Mouse (Mus musculus) limb, embryonic 15.5 days (tissue): Measurements from ENCODE around the gene Man1a. TPM values are rescaled to one million over a fixed set of nuclear protein-coding genes. Genes with fewer than 3 reads are reported as not detected.

ENCODE experiments used
- ATAC-seq: fragments of 200-750 bp; cut with Nextera tagmentation; 2 replicates; pipeline ENCODE4 v1.8.0; 2017; ENCODE audit warnings: low read depth, moderate TSS enrichment; ENCODE audit not compliant: insufficient number of reproducible peaks, low FRiP score, low TSS enrichment
- H3K27ac ChIP-seq: fragments of 300-500 bp; sonication (generic); 2 replicates; pipeline ENCODE4 v1.5.1; 2015; ENCODE audit warnings: moderate library complexity, mild to moderate bottlenecking, inconsistent platforms
- H3K27me3 ChIP-seq: fragments of 300-500 bp; sonication (generic); 2 replicates; pipeline ENCODE4 v1.6.1; 2015; ENCODE audit warnings: inconsistent platforms
- H3K36me3 ChIP-seq: fragments of 300-500 bp; sonication (generic); 2 replicates; pipeline ENCODE4 v1.6.1; 2015; ENCODE audit warnings: inconsistent platforms
- H3K4me1 ChIP-seq: fragments of 300-500 bp; sonication (generic); 2 replicates; pipeline ENCODE4 v1.6.1; 2015; ENCODE audit warnings: inconsistent platforms
- H3K4me2 ChIP-seq: fragments of 300-500 bp; sonication (generic); 2 replicates; pipeline ENCODE4 v1.6.1; 2015; ENCODE audit warnings: mild to moderate bottlenecking, inconsistent platforms
- H3K4me3 ChIP-seq: fragments of 300-500 bp; sonication (generic); 2 replicates; pipeline ENCODE4 v1.5.1; 2015; ENCODE audit warnings: mild to moderate bottlenecking, inconsistent platforms
- H3K9ac ChIP-seq: fragments of 300-500 bp; sonication (generic); 2 replicates; pipeline ENCODE4 v1.6.1; 2015; ENCODE audit warnings: inconsistent platforms
- H3K9me3 ChIP-seq: fragments of 300-500 bp; sonication (generic); 2 replicates; pipeline ENCODE4 v1.6.1; 2016; ENCODE audit warnings: inconsistent platforms
- WGBS: fragments of 180-500 bp; shearing (Covaris S2); methylation state at CpG from one replicate; pipeline ENCODE4 v1.1.7; 2015; 5-methylcytosine and 5-hydroxymethylcytosine counted together
- polyA plus RNA-seq: library from polyadenylated mRNA; unstranded; fragments of >200 nt; fragmentation: Nextera tagmentation; extraction: Ambion mirVana; gene quantifications from 2 replicates; pipeline ENCODE4 v1.2.1, GENCODE M21; 2015

Man1a gene
- polyA plus RNA-seq, 1 experiment from 2014 or later = 9.1 TPM

DNA sequence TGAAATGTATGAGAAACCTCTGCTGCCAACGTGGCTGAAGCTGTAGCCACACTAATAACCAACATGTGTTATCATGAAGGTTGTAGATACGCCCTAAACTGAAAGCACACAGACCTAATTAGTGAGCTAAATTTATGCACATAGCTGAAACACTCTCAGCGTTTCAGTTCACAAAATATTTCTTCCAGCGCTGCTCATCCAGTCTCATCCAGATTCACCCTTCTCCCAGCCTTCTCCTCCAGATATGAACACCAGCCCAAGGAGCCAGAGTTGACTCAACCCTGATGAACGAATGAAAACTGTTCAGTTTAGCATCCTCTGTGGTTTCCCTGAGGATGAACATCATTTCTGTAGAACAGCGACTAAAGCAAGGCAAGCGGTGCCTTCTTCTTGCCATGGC is 15.8 kb downstream of the Man1a start:
- no peak overlapping the region for H3K4me3 ChIP-seq
- peaks cover 5% of the 10 kb centered on the region; the same call in 1 of the 2 replicates for H3K4me1 ChIP-seq
- WGBS = 66% methylated on average over 7 of the region's 7 CpGs
- no peak overlapping the region for H3K9ac ChIP-seq
- no peak overlapping the region for H3K4me2 ChIP-seq
- no peaks in the 10 kb centered on the region for H3K9me3 ChIP-seq
- no peaks in the 10 kb centered on the region for H3K27me3 ChIP-seq
- no peak for ATAC-seq
- no peaks in the 10 kb centered on the region; the same call in 1 of the 2 replicates for H3K36me3 ChIP-seq
- no peak overlapping the region for H3K27ac ChIP-seq

DNA sequence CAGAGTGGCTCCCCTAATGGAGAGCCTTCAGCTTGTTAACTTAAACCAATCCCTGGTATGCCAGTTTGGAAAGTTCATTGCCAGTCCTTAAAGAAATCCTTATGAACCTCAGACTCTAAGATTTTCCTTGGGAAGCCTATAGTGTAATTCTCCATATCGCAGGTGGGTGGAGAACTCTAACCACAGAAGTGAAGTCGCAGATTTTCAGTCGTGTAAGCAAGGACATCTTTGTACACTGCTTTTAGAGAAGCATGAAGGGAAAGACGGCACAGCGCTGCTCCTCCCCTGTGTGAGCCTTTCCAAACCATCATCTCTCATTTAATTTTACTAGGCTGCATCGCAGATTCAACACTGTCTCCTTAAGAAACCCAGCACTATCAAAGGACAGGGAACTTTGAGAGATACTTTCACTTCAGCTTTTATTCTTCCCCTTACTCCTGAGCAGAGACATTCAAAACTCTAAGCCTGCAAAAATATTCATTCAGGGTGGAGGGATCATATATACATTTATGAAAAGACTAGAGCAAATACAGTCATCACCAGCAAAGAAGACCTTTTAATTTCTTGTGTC is 16.6 kb downstream of the Man1a start:
- Histone ChIP-seq H3K9ac (no peak overlapping the region), H3K4me1 (peaks cover 5% of the 10 kb centered on the region; the same call in 1 of the 2 replicates), H3K9me3 (no peaks in the 10 kb centered on the region), H3K27me3 (no peaks in the 10 kb centered on the region), H3K27ac (no peak overlapping the region), H3K36me3 (no peaks in the 10 kb centered on the region; the same call in 1 of the 2 replicates), H3K4me3 (no peak overlapping the region), H3K4me2 (no peak overlapping the region)
- 36% methylated on average over 6 of the region's 6 CpGs for WGBS
- ATAC-seq = no peak

DNA sequence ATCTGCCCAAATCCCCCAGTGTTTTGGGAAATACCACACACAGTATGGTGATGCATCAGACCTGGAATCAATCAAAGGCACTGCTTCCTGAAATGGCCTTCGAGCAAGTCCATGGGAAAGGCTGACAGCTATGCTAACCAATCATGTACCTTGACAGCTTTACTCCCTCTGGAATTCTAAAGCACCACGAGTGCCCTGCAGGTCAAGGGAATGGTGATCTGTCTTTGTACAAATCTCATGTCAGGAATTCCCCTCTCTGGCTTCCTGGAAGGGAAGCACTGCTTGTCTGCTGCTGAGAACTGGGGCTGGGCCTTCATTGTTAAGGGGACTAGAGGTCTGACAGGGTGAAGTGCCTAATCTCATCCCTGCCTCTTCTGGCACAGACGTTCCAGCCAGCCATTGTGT is 17.3 kb downstream of the Man1a start:
- no peaks in the 10 kb centered on the region; the same call in 1 of the 2 replicates for H3K36me3 ChIP-seq
- ATAC-seq = no peak

DNA sequence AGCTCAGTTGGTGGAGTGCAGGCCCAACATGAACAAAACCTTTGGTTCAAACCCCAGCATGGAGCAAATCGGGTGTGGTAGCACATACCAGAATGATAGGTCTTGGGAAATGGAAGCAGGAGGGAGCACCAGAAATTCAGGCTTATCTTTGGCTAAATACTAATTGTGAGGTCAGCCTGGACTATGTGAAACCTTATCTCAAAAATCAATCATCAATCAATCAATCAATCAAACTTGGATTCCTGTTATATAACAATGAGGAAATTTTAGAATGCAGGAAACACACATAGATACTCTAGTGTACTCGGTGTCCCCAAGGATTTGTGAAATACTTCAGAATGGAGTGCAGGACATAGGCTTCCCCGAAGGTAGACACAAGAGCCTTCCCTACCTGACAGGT is 17.8 kb downstream of the Man1a start:
- no peak overlapping the region for H3K4me2 ChIP-seq
- WGBS = 62% methylated on average over 3 of the region's 3 CpGs
- H3K4me1 ChIP-seq = peaks cover 5% of the 10 kb centered on the region; the same call in 1 of the 2 replicates
- no peaks in the 10 kb centered on the region; the same call in 1 of the 2 replicates for H3K36me3 ChIP-seq
- H3K27me3 ChIP-seq = no peaks in the 10 kb centered on the region
- no peaks in the 10 kb centered on the region for H3K9me3 ChIP-seq
- no peak overlapping the region for H3K4me3 ChIP-seq
- no peak overlapping the region for H3K9ac ChIP-seq
- no peak overlapping the region for H3K27ac ChIP-seq
- no peak for ATAC-seq

More for the DNA sequence above, 17.3 kb downstream of the Man1a start:
- H3K9ac ChIP-seq = no peak overlapping the region
- H3K9me3 ChIP-seq = no peaks in the 10 kb centered on the region
- WGBS = 16% methylated on average over 3 of the region's 3 CpGs
- no peak overlapping the region for H3K4me3 ChIP-seq
- no peak overlapping the region for H3K4me2 ChIP-seq
- peaks cover 5% of the 10 kb centered on the region; the same call in 1 of the 2 replicates for H3K4me1 ChIP-seq
- H3K27ac ChIP-seq = no peak overlapping the region
- no peaks in the 10 kb centered on the region for H3K27me3 ChIP-seq

DNA sequence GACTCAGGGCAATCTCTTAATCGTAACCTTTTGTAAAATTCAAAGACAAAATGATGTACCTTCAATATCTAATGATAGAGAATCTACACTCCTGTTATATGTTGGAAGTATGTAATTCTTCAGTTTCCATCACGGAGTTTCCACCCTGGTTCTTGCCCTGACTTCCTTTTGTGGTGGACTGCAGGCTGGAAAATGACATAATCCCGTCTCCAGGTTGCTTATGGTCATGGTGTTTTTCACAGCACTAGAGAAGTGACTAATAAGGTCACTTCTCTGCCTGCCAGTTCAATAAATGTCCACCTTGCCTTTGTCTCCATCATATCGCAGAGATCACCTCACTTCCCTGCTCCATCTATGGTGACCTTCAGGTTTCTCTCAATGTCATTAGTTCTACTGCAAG is 22.2 kb downstream of the Man1a start:
- H3K27me3 ChIP-seq = no peaks in the 10 kb centered on the region
- H3K4me3 ChIP-seq = no peak overlapping the region
- 80% methylated on average over 4 of the region's 4 CpGs for WGBS
- H3K27ac ChIP-seq = no peak overlapping the region
- no peak overlapping the region for H3K4me2 ChIP-seq
- no peaks in the 10 kb centered on the region for H3K36me3 ChIP-seq
- no peak for ATAC-seq
- H3K9me3 ChIP-seq = no peaks in the 10 kb centered on the region
- H3K9ac ChIP-seq = no peak overlapping the region
- H3K4me1 ChIP-seq = no peaks in the 10 kb centered on the region

DNA sequence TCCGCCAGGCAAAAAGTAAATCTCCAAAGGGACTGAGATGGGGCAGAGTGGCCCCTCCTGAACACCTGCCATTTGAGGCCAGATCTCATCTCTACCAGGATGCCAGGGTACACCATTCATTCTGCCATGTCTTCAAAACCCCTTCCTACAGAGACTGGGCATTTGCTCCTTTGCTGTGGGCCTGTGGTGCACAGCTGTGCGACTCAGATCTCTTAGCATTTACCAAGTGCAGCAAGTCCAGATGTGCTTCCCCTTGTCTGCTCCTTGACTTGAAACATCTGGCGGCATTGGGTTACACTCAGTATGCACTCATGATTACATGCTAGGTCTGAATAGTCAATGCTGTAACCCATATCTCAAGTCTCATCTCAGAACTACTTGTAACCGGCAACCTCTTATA is 28.5 kb downstream of the Man1a start:
- Histone ChIP-seq H3K36me3 (no peaks in the 10 kb centered on the region), H3K27ac (no peak overlapping the region), H3K4me2 (no peak overlapping the region), H3K9me3 (no peaks in the 10 kb centered on the region), H3K9ac (no peak overlapping the region), H3K4me3 (no peak overlapping the region), H3K4me1 (no peaks in the 10 kb centered on the region), H3K27me3 (no peaks in the 10 kb centered on the region)
- 57% methylated on average over 4 of the region's 4 CpGs for WGBS
- ATAC-seq = no peak

DNA sequence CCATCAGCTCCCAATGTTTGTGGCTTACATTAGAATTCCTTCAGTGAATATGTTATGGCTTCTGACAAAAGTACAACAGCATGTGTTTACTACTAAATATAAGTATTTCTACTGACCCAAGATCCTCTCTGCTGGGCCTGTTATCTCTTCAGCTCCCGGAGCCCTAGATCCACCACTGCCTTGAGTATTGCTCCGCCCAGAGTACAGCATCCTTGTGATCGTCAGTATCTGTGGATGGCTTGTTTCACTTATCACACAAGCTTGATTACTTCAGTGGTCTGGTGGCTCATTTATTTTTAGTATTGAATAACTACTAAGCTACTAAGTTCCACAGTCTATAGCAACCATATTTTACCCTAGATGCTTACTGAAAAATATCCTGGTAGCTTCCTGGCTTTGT is 33.1 kb downstream of the Man1a start:
- Histone ChIP-seq H3K4me3 (no peak overlapping the region), H3K9ac (no peak overlapping the region), H3K36me3 (no peaks in the 10 kb centered on the region), H3K4me2 (no peak overlapping the region), H3K4me1 (peaks cover 7% of the 10 kb centered on the region; the same call in 1 of the 2 replicates), H3K27me3 (no peaks in the 10 kb centered on the region), H3K27ac (no peak overlapping the region), H3K9me3 (no peaks in the 10 kb centered on the region)
- WGBS = 92% methylated on average over 3 of the region's 3 CpGs
- ATAC-seq = no peak

DNA sequence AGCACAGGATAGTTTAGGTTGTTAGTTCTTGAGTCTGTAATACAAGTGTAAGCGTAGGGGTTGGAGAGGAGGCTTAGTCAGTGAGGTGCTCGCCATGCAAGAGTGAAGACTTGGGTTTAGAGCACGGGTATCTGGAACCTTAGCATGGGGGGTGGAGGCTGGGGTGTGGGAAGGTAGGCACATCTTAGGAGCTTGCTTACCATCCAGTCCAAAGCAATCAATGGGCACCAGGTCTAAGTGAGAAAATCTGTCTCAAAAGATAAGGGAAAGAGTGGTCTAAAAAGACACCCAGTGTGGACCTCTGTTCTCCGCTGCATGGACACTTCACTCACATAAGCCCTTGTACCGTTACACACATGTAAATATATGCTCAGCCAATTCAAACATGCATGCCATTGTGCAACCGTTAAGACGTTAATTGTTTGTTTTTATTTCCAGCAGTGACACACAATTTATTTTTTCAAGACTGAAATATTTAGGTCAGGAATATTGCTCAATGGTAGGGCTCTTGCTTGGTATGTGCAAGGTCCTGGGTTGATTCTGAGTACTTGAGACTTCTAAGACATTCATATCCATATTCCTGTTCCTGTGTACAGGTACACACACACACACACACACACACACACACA is 34.1 kb downstream of the Man1a start:
- Histone ChIP-seq H3K9ac (no peak overlapping the region), H3K4me1 (peaks cover 7% of the 10 kb centered on the region; the same call in 1 of the 2 replicates), H3K27me3 (no peaks in the 10 kb centered on the region), H3K4me3 (no peak overlapping the region), H3K27ac (no peak overlapping the region), H3K9me3 (no peaks in the 10 kb centered on the region), H3K4me2 (no peak overlapping the region), H3K36me3 (no peaks in the 10 kb centered on the region)
- ATAC-seq = no peak
- 89% methylated on average over 7 of the region's 7 CpGs for WGBS

DNA sequence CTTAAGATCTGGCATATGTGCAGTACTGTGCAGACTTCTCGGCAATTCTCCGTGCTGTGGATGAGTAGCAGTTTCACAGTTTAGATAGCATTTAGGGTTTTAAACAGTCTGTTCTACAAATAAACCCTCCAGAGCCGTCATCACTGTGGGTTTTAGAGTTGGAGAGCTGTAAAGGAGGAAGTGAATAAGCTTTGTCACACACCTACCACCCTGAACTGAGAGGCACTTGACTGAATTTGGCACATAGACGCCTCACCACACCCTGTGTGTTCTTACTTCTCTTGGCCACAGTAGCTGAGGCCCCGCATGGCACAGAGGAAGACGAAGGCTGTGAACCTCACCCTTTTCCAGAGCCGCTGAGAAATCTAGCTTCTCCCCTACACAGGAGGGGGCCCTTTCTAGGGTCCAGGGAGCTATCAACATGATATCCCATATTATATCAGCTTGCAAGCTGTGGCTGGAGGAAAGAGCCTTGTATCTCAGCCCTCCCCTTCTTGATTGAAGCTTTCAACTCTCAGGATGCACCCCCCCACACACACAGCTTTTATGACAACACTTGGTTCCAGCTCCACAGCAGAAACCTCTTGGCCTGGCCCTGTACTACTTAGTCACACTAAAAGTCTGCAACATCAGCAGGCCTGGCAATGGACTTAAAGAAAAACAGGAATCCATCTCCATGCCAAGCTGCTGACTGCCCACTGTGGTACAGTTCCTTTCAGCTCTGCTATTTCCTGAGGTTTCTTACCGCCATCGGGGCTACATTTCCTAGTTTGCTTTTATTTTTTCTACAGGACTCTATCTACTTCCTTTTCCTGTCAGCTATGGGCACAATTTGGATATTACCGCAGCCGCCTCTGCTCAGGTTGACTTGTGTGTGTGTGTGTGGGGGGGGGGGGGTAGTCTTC is 35.9 kb downstream of the Man1a start:
- peak overlapping the region; percentile 67 for H3K27ac ChIP-seq
- H3K27me3 ChIP-seq = no peaks in the 10 kb centered on the region
- no peak overlapping the region for H3K9ac ChIP-seq
- H3K9me3 ChIP-seq = no peaks in the 10 kb centered on the region
- H3K4me1 ChIP-seq = peaks cover 7% of the 10 kb centered on the region; the same call in 1 of the 2 replicates
- H3K4me3 ChIP-seq = no peak overlapping the region
- no peak; the same call in 1 of the 2 replicates for ATAC-seq
- H3K36me3 ChIP-seq = no peaks in the 10 kb centered on the region
- WGBS = 72% methylated on average over 11 of the region's 11 CpGs
- H3K4me2 ChIP-seq = no peak overlapping the region

DNA sequence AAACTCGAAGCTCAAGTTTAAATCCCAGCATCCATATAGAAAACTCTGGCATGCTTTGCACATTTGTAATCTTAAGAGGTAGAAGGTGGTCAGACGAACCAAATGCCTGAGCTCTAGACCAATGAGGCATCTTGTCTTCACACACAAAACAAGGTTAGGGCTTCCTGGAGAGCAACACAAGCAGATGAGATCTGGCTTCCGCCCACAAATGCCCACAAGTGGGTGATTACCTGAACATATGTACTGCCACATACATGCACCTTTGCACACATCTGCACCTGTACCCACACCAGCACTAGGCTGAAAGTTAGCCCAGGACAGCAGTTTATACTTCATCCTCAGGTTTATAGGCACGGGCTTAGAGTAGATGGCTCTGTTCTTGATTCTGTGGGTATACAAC is 36.7 kb downstream of the Man1a start:
- no peak overlapping the region for H3K27ac ChIP-seq
- H3K9me3 ChIP-seq = no peaks in the 10 kb centered on the region
- H3K27me3 ChIP-seq = no peaks in the 10 kb centered on the region
- no peak overlapping the region for H3K4me2 ChIP-seq
- H3K4me1 ChIP-seq = peaks cover 7% of the 10 kb centered on the region; the same call in 1 of the 2 replicates
- H3K9ac ChIP-seq = no peak overlapping the region
- H3K4me3 ChIP-seq = no peak overlapping the region
- H3K36me3 ChIP-seq = no peaks in the 10 kb centered on the region
- no peak for ATAC-seq
- WGBS = 83% methylated on average over 4 of the region's 4 CpGs

DNA sequence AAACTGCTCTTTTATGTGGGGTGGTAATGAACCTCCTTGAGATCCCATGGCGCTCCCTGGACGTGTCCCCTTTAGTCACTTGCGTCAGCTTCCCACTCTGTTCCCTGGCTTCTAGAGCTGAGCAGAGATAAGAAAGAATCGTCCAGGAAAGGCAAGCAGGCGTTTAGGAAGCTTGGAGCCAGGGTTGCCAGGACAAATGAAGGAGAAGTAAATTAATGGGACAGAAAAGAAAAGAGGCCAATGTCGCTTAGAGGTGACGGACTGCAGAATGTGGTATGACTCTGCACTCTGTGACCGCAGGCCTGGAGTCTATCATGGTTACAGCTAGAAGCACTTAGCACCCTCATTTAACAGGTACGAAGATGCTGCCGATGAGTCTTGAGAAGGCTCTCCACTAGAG is 37.7 kb downstream of the Man1a start:
- ATAC-seq = no peak
- no peaks in the 10 kb centered on the region for H3K9me3 ChIP-seq
- WGBS = 76% methylated on average over 10 of the region's 10 CpGs
- H3K27me3 ChIP-seq = no peaks in the 10 kb centered on the region
- no peak overlapping the region for H3K27ac ChIP-seq
- H3K4me2 ChIP-seq = no peak overlapping the region
- H3K4me1 ChIP-seq = peaks cover 7% of the 10 kb centered on the region; the same call in 1 of the 2 replicates
- no peak overlapping the region for H3K9ac ChIP-seq
- no peaks in the 10 kb centered on the region for H3K36me3 ChIP-seq
- H3K4me3 ChIP-seq = no peak overlapping the region

DNA sequence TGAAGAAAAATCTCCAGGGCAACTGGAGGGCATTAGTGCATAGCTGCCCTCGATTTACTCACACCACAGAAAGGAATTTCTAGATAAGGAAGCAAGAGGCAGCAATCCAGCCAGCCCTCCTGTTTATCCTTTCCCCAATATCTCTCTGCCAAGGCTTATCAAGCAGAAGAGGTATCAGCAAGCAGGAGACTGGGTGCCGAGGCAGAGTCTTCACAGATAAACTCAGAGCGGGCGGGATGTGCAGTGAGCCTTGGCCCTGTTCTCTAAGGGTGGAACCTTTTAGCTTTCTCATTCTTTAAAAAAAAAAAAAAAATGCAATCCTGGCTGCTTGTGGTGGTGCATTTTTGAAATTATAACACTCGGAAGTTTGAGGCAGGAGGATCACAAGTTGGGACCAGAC is 38.2 kb downstream of the Man1a start:
- Histone ChIP-seq H3K4me2 (no peak overlapping the region), H3K27ac (no peak overlapping the region), H3K36me3 (no peaks in the 10 kb centered on the region), H3K9me3 (no peaks in the 10 kb centered on the region), H3K4me3 (no peak overlapping the region), H3K27me3 (no peaks in the 10 kb centered on the region), H3K4me1 (peaks cover 7% of the 10 kb centered on the region; the same call in 1 of the 2 replicates), H3K9ac (no peak overlapping the region)
- ATAC-seq = no peak
- WGBS = 80% methylated on average over 5 of the region's 5 CpGs
